Mouse (Mus musculus) kidney, postnatal 4 days (tissue): ENCODE measurements at regions not wholly inside any gene's neighbourhood (a gene's known extent, or its start where the extent isn't known, plus 50 kb on each side); places are given as distances from the start of the nearest gene placed in this dataset.

Experiments used
- DNase-seq, 2 experiments: peaks; one replicate each; pipeline ENCODE4 v3.0.0; 2021; ENCODE audit warnings: mixed read lengths in 2 of 2

GRCm38 (mm10) chr1:90268131-90268691, 64.4 kb downstream of the Ackr3 start:
- DNase-seq: peak; percentile 57 to 74

GRCm38 (mm10) chr1:90268951-90269350, 65.2 kb downstream of the Ackr3 start:
- DNase-seq: no peak

GRCm38 (mm10) chr1:90269836-90270235, 66.1 kb downstream of the Ackr3 start:
- DNase-seq: no peak

- no peak for DNase-seq
Observed at GRCm38 (mm10) chr1:90271326-90271725, 67.5 kb downstream of the Ackr3 start.

GRCm38 (mm10) chr1:90272411-90272810, 68.6 kb downstream of the Ackr3 start:
- DNase-seq: no peak

GRCm38 (mm10) chr1:90272830-90273628, 69.2 kb downstream of the Ackr3 start:
- peak; percentile 54 to 67 for DNase-seq

GRCm38 (mm10) chr1:90273629-90273928, 69.8 kb downstream of the Ackr3 start:
- no peak for DNase-seq

- no peak for DNase-seq
Observed at GRCm38 (mm10) chr1:90274968-90275651, 71.3 kb downstream of the Ackr3 start.

GRCm38 (mm10) chr1:90275786-90276520, 72.2 kb downstream of the Ackr3 start:
- no peak for DNase-seq

GRCm38 (mm10) chr1:90277486-90278255, 73.9 kb downstream of the Ackr3 start:
- DNase-seq: no peak

GRCm38 (mm10) chr1:90279066-90279839, 75.5 kb downstream of the Ackr3 start:
- DNase-seq: no peak

- no peak for DNase-seq
Observed at GRCm38 (mm10) chr1:90280227-90280626, 76.4 kb downstream of the Ackr3 start.

GRCm38 (mm10) chr1:90281255-90281654, 77.5 kb downstream of the Ackr3 start:
- no peak for DNase-seq

GRCm38 (mm10) chr1:90281956-90282355, 78.2 kb downstream of the Ackr3 start:
- no peak for DNase-seq

- peak in 1 of 2 experiments; percentile 45 for DNase-seq
Observed at GRCm38 (mm10) chr1:90282367-90282766, 78.6 kb downstream of the Ackr3 start.

- DNase-seq: no peak
Observed at GRCm38 (mm10) chr1:90283176-90283775, 79.5 kb downstream of the Ackr3 start.

- no peak for DNase-seq
Observed at GRCm38 (mm10) chr1:90283912-90284636, 80.3 kb downstream of the Ackr3 start.

GRCm38 (mm10) chr1:90285318-90285717, 81.5 kb downstream of the Ackr3 start:
- DNase-seq: no peak

GRCm38 (mm10) chr1:90287251-90287650, 83.5 kb downstream of the Ackr3 start:
- DNase-seq: no peak

GRCm38 (mm10) chr1:90288892-90289731, 85.3 kb downstream of the Ackr3 start:
- DNase-seq: no peak
